Comparison of ENCODE assay signal across 1 mouse cellular context in genomic region chr13:58115227-58115626, GRCm38 (mm10).
TF ChIP-seq lines count a peak whose summit lies in the region.

No protein-coding gene starts in this region.

TF ChIP-seq in MEL, 35 proteins besides CTCF, POLR2A, EP300 and RAD21 (continued from another document):
- TF ChIP-seq HCFC1 (IDR thresholded peaks at IDR 0.05; ENCODE audit: low read depth, low read length) (no peak), TAL1 (IDR thresholded peaks at IDR 0.05; ENCODE audit: low read length) (peak; percentile 47), MAZ (IDR thresholded peaks at IDR 0.05; ENCODE audit: low read depth, low read length) (no peak)
